Mouse (Mus musculus): ENCODE data around the gene Olfr1418.

- no peak for TF ChIP-seq CTCF (IDR thresholded peaks at IDR 0.05; ENCODE audit: insufficient read depth, low read length)
- TF ChIP-seq POLR2A (IDR thresholded peaks at IDR 0.05; ENCODE audit: borderline replicate concordance, extremely low read depth, low read depth, low read length), result no peak
Measured at GRCm38 (mm10) chr19:11816706-11817105, 44.2 kb downstream of the Olfr1418 start.
